Mouse (Mus musculus) kidney, adult 10 weeks (tissue): ENCODE data around the gene Olfr1262. TPM values are rescaled to one million over a fixed set of nuclear protein-coding genes. Genes with fewer than 3 reads are reported as not detected.

ENCODE experiments used
- polyA plus RNA-seq: library from polyadenylated mRNA; stranded (reverse); fragments of 350-450 nt; fragmentation: Illumina TruSeq; extraction: RNeasy Lipid Tissue Mini Kit (QIAGEN cat#74804); gene quantifications from one replicate; pipeline ENCODE4 v1.2.3, GENCODE M21; 2014; ENCODE audit warnings: low read depth, low replicate concordance

Olfr1262 gene
- polyA plus RNA-seq = not detected

DNA sequence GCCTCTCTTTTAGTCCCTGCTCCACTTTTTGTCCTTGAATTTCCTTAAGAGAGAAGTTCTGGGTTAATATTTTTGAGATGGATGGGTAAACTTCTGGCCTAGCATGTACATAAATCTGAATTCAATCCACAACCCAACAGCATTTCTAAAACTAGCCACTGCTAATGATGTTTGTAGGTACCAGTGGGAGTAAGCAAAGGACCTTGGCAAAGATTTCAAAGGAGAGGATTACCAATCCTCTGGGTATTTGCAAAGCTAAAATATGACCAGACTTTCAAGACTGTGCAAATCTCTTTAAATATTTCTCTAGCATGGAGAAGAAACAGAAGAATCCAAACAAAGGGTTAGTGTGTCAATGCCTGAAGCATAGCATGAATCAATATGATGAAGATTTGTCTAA lies at the start of gene Olfr1262:
TSS of gene Olfr1262 (plus strand) at position 301 of the 400 bp plus-strand sequence.

DNA sequence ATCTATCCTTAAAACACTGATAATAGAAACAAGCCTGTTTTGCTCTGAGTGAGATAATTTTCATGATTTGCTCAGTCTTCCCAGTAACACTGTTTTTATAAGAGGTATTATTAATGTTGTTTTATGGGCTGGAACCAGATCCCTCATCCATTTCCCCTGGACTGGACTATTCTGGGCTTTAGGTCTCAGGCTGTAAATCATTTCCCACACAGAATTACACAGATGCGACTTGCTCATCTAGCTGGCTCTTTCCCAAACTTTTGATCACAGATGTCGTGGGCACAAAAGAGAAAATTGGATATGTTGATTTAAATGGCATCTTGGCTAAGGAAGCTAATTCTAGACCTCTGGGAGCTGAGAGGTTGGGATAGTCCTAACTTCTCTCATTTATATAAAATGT lies 25.8 kb upstream of the Olfr1262 start, which contains the start of gene Olfr1260:
TSS of gene Olfr1260 (plus strand) at position 157 of the 400 bp plus-strand sequence.

GRCm38 (mm10) chr2:89990921-89991320 lies 9.0 kb upstream of the Olfr1262 start, which contains the start of gene Olfr1261:
Gene Olfr1261, plus strand, starts transcription at chr2:89991221.

GRCm38 (mm10) chr2:90011831-90012230 lies 11.9 kb downstream of the Olfr1262 start, which contains the start of gene Olfr1263:
Gene Olfr1263, plus strand, starts transcription at chr2:90012131.

GRCm38 (mm10) chr2:90025477-90025876 lies 25.5 kb downstream of the Olfr1262 start, which contains the start of gene Olfr1264:
Gene Olfr1264, minus strand, starts transcription at chr2:90025577.

GRCm38 (mm10) chr2:90035037-90035436 lies 35.1 kb downstream of the Olfr1262 start, which contains the start of gene Olfr1265:
Gene Olfr1265, plus strand, starts transcription at chr2:90035337.

Other genes starting within 250 kb of the Olfr1262 start
- not detected for gene Olfr1253, start 243.1 kb upstream of the Olfr1262 start, polyA plus RNA-seq
- gene Olfr1254, start 206.5 kb upstream of the Olfr1262 start, polyA plus RNA-seq = not detected
- not detected for gene Olfr1255, start 188.1 kb upstream of the Olfr1262 start, polyA plus RNA-seq
- not detected for gene Olfr1256, start 158.6 kb upstream of the Olfr1262 start, polyA plus RNA-seq
- not detected for gene Olfr48, start 151.9 kb upstream of the Olfr1262 start, polyA plus RNA-seq
- gene Olfr1257, start 121.7 kb upstream of the Olfr1262 start, polyA plus RNA-seq = not detected
- gene Olfr1258, start 72.8 kb upstream of the Olfr1262 start, polyA plus RNA-seq = not detected
- gene Olfr1259, start 51.5 kb upstream of the Olfr1262 start, polyA plus RNA-seq = not detected
- not detected for gene Olfr1260, start 25.8 kb upstream of the Olfr1262 start, polyA plus RNA-seq
- gene Olfr1261, start 8.9 kb upstream of the Olfr1262 start, polyA plus RNA-seq = not detected
- not detected for gene Olfr1263, start 12.0 kb downstream of the Olfr1262 start, polyA plus RNA-seq
- gene Olfr1264, start 25.4 kb downstream of the Olfr1262 start, polyA plus RNA-seq = not detected
- not detected for gene Olfr1265, start 35.2 kb downstream of the Olfr1262 start, polyA plus RNA-seq
- not detected for gene Olfr140, start 63.4 kb downstream of the Olfr1262 start, polyA plus RNA-seq
- not detected for gene Olfr1269, start 121.3 kb downstream of the Olfr1262 start, polyA plus RNA-seq
- gene Olfr32, start 142.2 kb downstream of the Olfr1262 start, polyA plus RNA-seq = not detected
- not detected for gene Olfr1270, start 152.9 kb downstream of the Olfr1262 start, polyA plus RNA-seq
- gene Olfr1506, start 224.3 kb downstream of the Olfr1262 start, polyA plus RNA-seq = not detected